Mouse (Mus musculus) lung, embryonic 16.5 days (tissue): ENCODE measurements around the gene Tpo. TPM values are rescaled to one million over a fixed set of nuclear protein-coding genes. Genes with fewer than 3 reads are reported as not detected.

Source experiments
- ATAC-seq: fragments of 200-750 bp; cut with Nextera tagmentation; 2 replicates; pipeline ENCODE4 v1.8.0; 2017; ENCODE audit warnings: low read depth, mild to moderate bottlenecking, moderate library complexity
- H3K27ac ChIP-seq: fragments of 300-500 bp; sonication (generic); 2 replicates; pipeline ENCODE4 v1.5.1; 2014; ENCODE audit warnings: mild to moderate bottlenecking, control low read depth, low read length
- H3K27me3 ChIP-seq: fragments of 300-500 bp; sonication (generic); 2 replicates; pipeline ENCODE4 v1.6.1; 2014; ENCODE audit warnings: low read depth, low read length, mixed read lengths; ENCODE audit not compliant: control insufficient read depth, insufficient read depth
- H3K36me3 ChIP-seq: fragments of 300-500 bp; sonication (generic); 2 replicates; pipeline ENCODE4 v1.6.1; 2014; ENCODE audit warnings: low read length; ENCODE audit not compliant: control insufficient read depth, insufficient read depth
- H3K4me1 ChIP-seq: fragments of 300-500 bp; sonication (generic); replicated peaks from 2 replicates; pipeline ENCODE4 v1.6.1; 2014; ENCODE audit warnings: low read length, mixed read lengths; ENCODE audit not compliant: control insufficient read depth, insufficient read depth
- H3K4me2 ChIP-seq: fragments of 300-500 bp; sonication (generic); 2 replicates; pipeline ENCODE4 v1.6.1; 2014; ENCODE audit warnings: low read depth, low read length, control low read depth
- H3K4me3 ChIP-seq: fragments of 300-500 bp; sonication (generic); 2 replicates; pipeline ENCODE4 v1.5.1; 2014; ENCODE audit warnings: mild to moderate bottlenecking, low read length, control low read depth
- H3K9ac ChIP-seq: fragments of 300-500 bp; sonication (generic); 2 replicates; pipeline ENCODE4 v1.6.1; 2014; ENCODE audit warnings: low read length, control low read depth
- H3K9me3 ChIP-seq: fragments of 300-500 bp; sonication (generic); 2 replicates; pipeline ENCODE4 v1.6.1; 2016; ENCODE audit warnings: low read length; ENCODE audit not compliant: control insufficient read depth
- WGBS: fragments of 180-500 bp; shearing (Covaris S2); extraction: QIAGEN DNeasy Blood & Tissue Kit; methylation state at CpG from one replicate; pipeline ENCODE4 v1.1.7; 2014; 5-methylcytosine and 5-hydroxymethylcytosine counted together
- polyA plus RNA-seq: library from polyadenylated mRNA; unstranded; fragments of >200 nt; fragmentation: Nextera tagmentation; extraction: Ambion mirVana; gene quantifications from 2 replicates; pipeline ENCODE4 v1.2.1, GENCODE M21; 2015

Tpo gene
- polyA plus RNA-seq, 1 experiment from 2014 or later, result not detected

GRCm38 (mm10) chr12:30058044-30058443 lies 74.4 kb downstream of the Tpo start:
- Histone ChIP-seq H3K9me3 (no peaks in the 10 kb centered on the region), H3K36me3 (no peaks in the 10 kb centered on the region), H3K27me3 (no peaks in the 10 kb centered on the region; the same call in 1 of the 2 replicates), H3K9ac (no peak overlapping the region), H3K4me3 (no peak overlapping the region), H3K27ac (no peak overlapping the region), H3K4me2 (no peak overlapping the region), H3K4me1 (no peaks in the 10 kb centered on the region)
- ATAC-seq, result no peak
- WGBS, result 58% methylated on average over 6 of the region's 6 CpGs

- Histone ChIP-seq H3K4me1 (no peaks in the 10 kb centered on the region), H3K27ac (no peak overlapping the region), H3K36me3 (no peaks in the 10 kb centered on the region), H3K4me2 (no peak overlapping the region), H3K27me3 (no peaks in the 10 kb centered on the region; the same call in 1 of the 2 replicates), H3K9me3 (no peaks in the 10 kb centered on the region), H3K4me3 (no peak overlapping the region), H3K9ac (no peak overlapping the region)
- ATAC-seq, result no peak
- 80% methylated on average over 11 of the region's 11 CpGs for WGBS
Observed at GRCm38 (mm10) chr12:30054761-30055540, 77.5 kb downstream of the Tpo start.

- Histone ChIP-seq H3K4me3 (no peak overlapping the region), H3K27ac (no peak overlapping the region), H3K27me3 (no peaks in the 10 kb centered on the region), H3K9ac (no peak overlapping the region), H3K4me2 (no peak overlapping the region), H3K9me3 (no peaks in the 10 kb centered on the region), H3K4me1 (no peaks in the 10 kb centered on the region), H3K36me3 (no peaks in the 10 kb centered on the region)
- ATAC-seq, result no peak
- 22% methylated on average over 4 of the region's 4 CpGs for WGBS
Observed at GRCm38 (mm10) chr12:30050235-30050634, 82.2 kb downstream of the Tpo start.

- 73% methylated on average over 9 of the region's 9 CpGs for WGBS
- no peak overlapping the region for H3K9ac ChIP-seq
- ATAC-seq, result no peak
- no peaks in the 10 kb centered on the region for H3K4me1 ChIP-seq
- H3K4me3 ChIP-seq, result no peak overlapping the region
- no peaks in the 10 kb centered on the region for H3K27me3 ChIP-seq
- no peaks in the 10 kb centered on the region for H3K9me3 ChIP-seq
- H3K27ac ChIP-seq, result no peak overlapping the region
- no peak overlapping the region for H3K4me2 ChIP-seq
- no peaks in the 10 kb centered on the region for H3K36me3 ChIP-seq
Observed at GRCm38 (mm10) chr12:30049818-30050217, 82.6 kb downstream of the Tpo start.

GRCm38 (mm10) chr12:30048848-30049247 lies 83.6 kb downstream of the Tpo start:
- Histone ChIP-seq H3K4me1 (no peaks in the 10 kb centered on the region), H3K9ac (no peak overlapping the region), H3K4me2 (no peak overlapping the region), H3K9me3 (no peaks in the 10 kb centered on the region), H3K27ac (no peak overlapping the region), H3K36me3 (no peaks in the 10 kb centered on the region), H3K4me3 (no peak overlapping the region), H3K27me3 (no peaks in the 10 kb centered on the region)
- ATAC-seq, result no peak
- 80% methylated on average over 5 of the region's 6 CpGs for WGBS

GRCm38 (mm10) chr12:30040150-30040549 lies 92.3 kb downstream of the Tpo start:
- Histone ChIP-seq H3K9me3 (no peaks in the 10 kb centered on the region), H3K4me3 (no peak overlapping the region), H3K27ac (0 out of 2 replicates have a peak overlapping the region, but pooled peaks have one; percentile 5), H3K36me3 (no peaks in the 10 kb centered on the region), H3K9ac (no peak overlapping the region), H3K4me2 (no peak overlapping the region), H3K4me1 (peaks cover 3% of the 10 kb centered on the region; the same call in 1 of the 2 replicates), H3K27me3 (no peaks in the 10 kb centered on the region)
- ATAC-seq, result peak; percentile 42; the same call in 1 of the 2 replicates
- 10% methylated on average over 4 of the region's 4 CpGs for WGBS

GRCm38 (mm10) chr12:30039565-30039964 lies 92.9 kb downstream of the Tpo start:
- no peaks in the 10 kb centered on the region for H3K36me3 ChIP-seq
- no peaks in the 10 kb centered on the region for H3K27me3 ChIP-seq
- no peak overlapping the region for H3K4me2 ChIP-seq
- H3K4me3 ChIP-seq, result no peak overlapping the region
- peak; percentile 42; the same call in 1 of the 2 replicates for ATAC-seq
- 28% methylated on average over 4 of the region's 4 CpGs for WGBS
- peaks cover 3% of the 10 kb centered on the region; the same call in 1 of the 2 replicates for H3K4me1 ChIP-seq
- H3K27ac ChIP-seq, result 0 out of 2 replicates have a peak overlapping the region, but pooled peaks have one; percentile 5
- no peak overlapping the region for H3K9ac ChIP-seq
- no peaks in the 10 kb centered on the region for H3K9me3 ChIP-seq

- no peaks in the 10 kb centered on the region for H3K9me3 ChIP-seq
- H3K36me3 ChIP-seq, result no peaks in the 10 kb centered on the region
- no peak overlapping the region for H3K9ac ChIP-seq
- no peak overlapping the region for H3K4me2 ChIP-seq
- no peaks in the 10 kb centered on the region for H3K27me3 ChIP-seq
- no peak for ATAC-seq
- H3K4me3 ChIP-seq, result no peak overlapping the region
- 68% methylated on average over 4 of the region's 4 CpGs for WGBS
- peaks cover 3% of the 10 kb centered on the region; the same call in 1 of the 2 replicates for H3K4me1 ChIP-seq
- H3K27ac ChIP-seq, result no peak overlapping the region
Observed at GRCm38 (mm10) chr12:30036569-30037055, 95.8 kb downstream of the Tpo start.

GRCm38 (mm10) chr12:30035841-30036568 lies 96.4 kb downstream of the Tpo start:
- no peaks in the 10 kb centered on the region for H3K36me3 ChIP-seq
- H3K27me3 ChIP-seq, result no peaks in the 10 kb centered on the region
- no peak for ATAC-seq
- H3K9me3 ChIP-seq, result no peaks in the 10 kb centered on the region
- no peak overlapping the region for H3K4me2 ChIP-seq
- H3K4me3 ChIP-seq, result no peak overlapping the region
- no peak overlapping the region for H3K9ac ChIP-seq
- H3K27ac ChIP-seq, result no peak overlapping the region
- peaks cover 3% of the 10 kb centered on the region; the same call in 1 of the 2 replicates for H3K4me1 ChIP-seq
